Mouse (Mus musculus) brain, embryonic 14.5 days (tissue): ENCODE data around the gene Hist1h2ac. TPM values are rescaled to one million over a fixed set of nuclear protein-coding genes. Genes with fewer than 3 reads are reported as not detected.

ENCODE experiments used
- DNase-seq: peaks from one replicate; pipeline ENCODE4 v3.0.0-alpha.2; 2011; ENCODE audit warnings: low read depth
- CTCF ChIP-seq: fragments of 200-500 bp; IDR thresholded peaks from 2 replicates; pipeline ENCODE4 v1.5.1; 2012; ENCODE audit warnings: inconsistent platforms, mild to moderate bottlenecking, moderate library complexity, borderline replicate concordance; ENCODE audit not compliant: insufficient read depth, insufficient read length; ENCODE audit errors: extremely low read depth
- POLR2A ChIP-seq: fragments of 200-500 bp; IDR thresholded peaks from 2 replicates; pipeline ENCODE4 v1.6.1; 2012; ENCODE audit warnings: mild to moderate bottlenecking, inconsistent platforms, borderline replicate concordance; ENCODE audit not compliant: poor library complexity, insufficient read depth, insufficient read length, severe bottlenecking; ENCODE audit errors: extremely low read depth
- polyA plus RNA-seq: library from polyadenylated mRNA; depleted of rRNA; stranded (reverse); fragments of >200 nt; gene quantifications from 2 replicates; pipeline ENCODE4 v1.2.3, GENCODE M21; 2012; rRNA removed

Hist1h2ac gene
- polyA plus RNA-seq, 1 experiment = 1.8 TPM

- DNase-seq = no peak
- TF ChIP-seq CTCF = no peak
- no peak for TF ChIP-seq POLR2A
Observed at GRCm38 (mm10) chr13:23682623-23682946, 1.2 kb downstream of the Hist1h2ac start.

GRCm38 (mm10) chr13:23681990-23682582, 1.7 kb downstream of the Hist1h2ac start:
- TF ChIP-seq CTCF = no peak
- TF ChIP-seq POLR2A = no peak
- DNase-seq = no peak

- TF ChIP-seq POLR2A = no peak
- TF ChIP-seq CTCF = no peak
- DNase-seq = no peak
Observed at GRCm38 (mm10) chr13:23662536-23662935, 21.2 kb downstream of the Hist1h2ac start.

GRCm38 (mm10) chr13:23659636-23660366, 23.9 kb downstream of the Hist1h2ac start:
- no peak for DNase-seq
- TF ChIP-seq CTCF = no peak
- no peak for TF ChIP-seq POLR2A

Other genes with a start within 250 kb of the Hist1h2ac start
- 0.05 and 0.12 TPM in 2 replicates for gene Btn1a1, start 218.0 kb downstream of the Hist1h2ac start, polyA plus RNA-seq
- gene Btn2a2, start 195.1 kb downstream of the Hist1h2ac start, polyA plus RNA-seq = 0.03 and 0.11 TPM in 2 replicates
- gene Hist1h4h, start 152.9 kb downstream of the Hist1h2ac start, polyA plus RNA-seq = 23.3 and 31.7 TPM in 2 replicates
- 474 and 536 TPM in 2 replicates for gene Hist1h2af, start 150.0 kb downstream of the Hist1h2ac start, polyA plus RNA-seq
- 25.5 and 42.1 TPM in 2 replicates for gene Hist1h3g, start 148.5 kb downstream of the Hist1h2ac start, polyA plus RNA-seq
- gene Hist1h2bh, start 140.6 kb downstream of the Hist1h2ac start, polyA plus RNA-seq = 4.4 and 4.7 TPM in 2 replicates
- gene Hist1h3f, start 139.9 kb downstream of the Hist1h2ac start, polyA plus RNA-seq = 4.5 and 5.5 TPM in 2 replicates
- gene Hist1h4f, start 132.3 kb downstream of the Hist1h2ac start, polyA plus RNA-seq = 17.2 and 25.6 TPM in 2 replicates
- gene Hist1h1d, start 130.7 kb downstream of the Hist1h2ac start, polyA plus RNA-seq = 0.39 and 0.51 TPM in 2 replicates
- gene Hist1h3e, start 121.6 kb downstream of the Hist1h2ac start, polyA plus RNA-seq = 34.2 and 40.6 TPM in 2 replicates
- gene Hist1h2ae, start 112.7 kb downstream of the Hist1h2ac start, polyA plus RNA-seq = 17.9 and 18.0 TPM in 2 replicates
- 44.4 and 68.0 TPM in 2 replicates for gene Hist1h2bg, start 112.6 kb downstream of the Hist1h2ac start, polyA plus RNA-seq
- 15.0 and 21.6 TPM in 2 replicates for gene Hist1h2bf, start 109.8 kb downstream of the Hist1h2ac start, polyA plus RNA-seq
- 7.2 and 13.6 TPM in 2 replicates for gene Hist1h2ad, start 109.6 kb downstream of the Hist1h2ac start, polyA plus RNA-seq
- 21.8 and 24.7 TPM in 2 replicates for gene Hist1h3d, start 108.2 kb downstream of the Hist1h2ac start, polyA plus RNA-seq
- 6.5 and 18.7 TPM in 2 replicates for gene Hist1h4d, start 102.3 kb downstream of the Hist1h2ac start, polyA plus RNA-seq
- 3.5 TPM in 2 replicates for gene Hist1h2be, start 62.8 kb downstream of the Hist1h2ac start, polyA plus RNA-seq
- gene Hist1h1e, start 61.4 kb downstream of the Hist1h2ac start, polyA plus RNA-seq = 5.8 and 7.8 TPM in 2 replicates
- 32.0 and 48.5 TPM in 2 replicates for gene Hist1h2bc, start 251 bp upstream of the Hist1h2ac start, polyA plus RNA-seq
- 0.08 TPM in 1 of 2 replicates, not detected in the other for gene Hist1h1t, start 11.9 kb upstream of the Hist1h2ac start, polyA plus RNA-seq
- gene Hist1h4c, start 14.5 kb upstream of the Hist1h2ac start, polyA plus RNA-seq = 4.6 and 11.6 TPM in 2 replicates
- 1.7 and 2.3 TPM in 2 replicates for gene Hfe, start 26.9 kb upstream of the Hist1h2ac start, polyA plus RNA-seq
- gene Hist1h1c, start 54.9 kb upstream of the Hist1h2ac start, polyA plus RNA-seq = 12.1 and 16.0 TPM in 2 replicates
- 30.4 and 54.0 TPM in 2 replicates for gene Hist1h3c, start 61.7 kb upstream of the Hist1h2ac start, polyA plus RNA-seq
- gene Hist1h2bb, start 62.8 kb upstream of the Hist1h2ac start, polyA plus RNA-seq = 11.1 and 17.5 TPM in 2 replicates
- gene Hist1h2ab, start 67.2 kb upstream of the Hist1h2ac start, polyA plus RNA-seq = 34.0 and 49.9 TPM in 2 replicates
- gene Hist1h3b, start 68.3 kb upstream of the Hist1h2ac start, polyA plus RNA-seq = 49.2 and 55.6 TPM in 2 replicates
- 17.9 and 20.4 TPM in 2 replicates for gene Hist1h4b, start 73.1 kb upstream of the Hist1h2ac start, polyA plus RNA-seq
- gene Hist1h4a, start 77.3 kb upstream of the Hist1h2ac start, polyA plus RNA-seq = 11.6 and 33.9 TPM in 2 replicates
- 22.8 and 41.9 TPM in 2 replicates for gene Hist1h3a, start 78.4 kb upstream of the Hist1h2ac start, polyA plus RNA-seq
- gene Hist1h1a, start 79.7 kb upstream of the Hist1h2ac start, polyA plus RNA-seq = 3.8 and 4.0 TPM in 2 replicates
- gene Trim38, start 86.0 kb upstream of the Hist1h2ac start, polyA plus RNA-seq = not detected in 2 replicates
- gene Slc17a2, start 123.0 kb upstream of the Hist1h2ac start, polyA plus RNA-seq = not detected in 2 replicates
- not detected in 2 replicates for gene Slc17a3, start 155.5 kb upstream of the Hist1h2ac start, polyA plus RNA-seq
- gene Slc17a1, start 183.8 kb upstream of the Hist1h2ac start, polyA plus RNA-seq = not detected in 2 replicates
- gene Slc17a4, start 231.1 kb upstream of the Hist1h2ac start, polyA plus RNA-seq = not detected in 2 replicates